Mouse (Mus musculus) MEL (cell line): ENCODE results near the gene Jarid2. TPM values are rescaled to one million over a fixed set of nuclear protein-coding genes. Genes with fewer than 3 reads are reported as not detected.

Source experiments
- DNase-seq: peaks from one replicate; pipeline ENCODE4 v3.0.0; 2011; ENCODE audit warnings: low read depth, low spot score
- H3K27ac ChIP-seq: 2 replicates; pipeline ENCODE4 v1.5.1; 2012; ENCODE audit warnings: low read depth, mild to moderate bottlenecking, control low read depth, low read length, moderate library complexity; ENCODE audit not compliant: control insufficient read depth
- H3K27me3 ChIP-seq, 2 experiments: fragments of 150-350 bp in 1 of 2; sonication (generic) in 1 of 2; 2 replicates each; pipeline ENCODE4 v1.6.1; 2012; ENCODE audit warnings: low read length in 2 of 2, mild to moderate bottlenecking in 2 of 2, improper control_type of control experiment in 1 of 2, moderate library complexity in 1 of 2; ENCODE audit not compliant: insufficient read depth in 2 of 2, control insufficient read depth in 1 of 2
- H3K36me3 ChIP-seq, 2 experiments: 2 replicates each; pipeline ENCODE4 v1.6.1; 2012 to 2014; ENCODE audit warnings: low read length in 2 of 2, improper control_type of control experiment in 1 of 2, inconsistent platforms in 1 of 2, mild to moderate bottlenecking in 1 of 2; ENCODE audit not compliant: insufficient read depth in 2 of 2, control insufficient read depth in 1 of 2
- H3K4me1 ChIP-seq, 2 experiments: fragments of 150-350 bp in 1 of 2; sonication (generic) in 1 of 2; 2 replicates each; pipeline ENCODE4 v1.6.1; 2012; ENCODE audit warnings: low read length in 2 of 2, improper control_type of control experiment in 1 of 2, mild to moderate bottlenecking in 1 of 2; ENCODE audit not compliant: insufficient read depth in 2 of 2, control insufficient read depth in 1 of 2
- H3K4me3 ChIP-seq, 2 experiments: fragments of 150-350 bp in 1 of 2; sonication (generic) in 1 of 2; 2 replicates each; pipeline ENCODE4 v1.5.1; 2012; ENCODE audit warnings: low read depth in 2 of 2, low read length in 2 of 2, mild to moderate bottlenecking in 2 of 2, moderate library complexity in 2 of 2, control low read depth in 1 of 2, improper control_type of control experiment in 1 of 2; ENCODE audit not compliant: control insufficient read depth in 1 of 2, insufficient read depth in 1 of 2
- H3K79me2 ChIP-seq: 2 replicates; pipeline ENCODE4 v1.6.1; 2012; ENCODE audit warnings: mild to moderate bottlenecking, low read length, moderate library complexity; ENCODE audit not compliant: control insufficient read depth, poor library complexity, insufficient read depth
- H3K9ac ChIP-seq: 2 replicates; pipeline ENCODE4 v1.6.1; 2012; ENCODE audit warnings: low read depth, mild to moderate bottlenecking, control low read depth, low read length, moderate library complexity; ENCODE audit not compliant: control insufficient read depth, poor library complexity, severe bottlenecking
- H3K9me3 ChIP-seq: fragments of 150-350 bp; sonication (generic); replicated peaks from 2 replicates; pipeline ENCODE4 v1.6.1; 2012; ENCODE audit warnings: mild to moderate bottlenecking, low read length, improper control_type of control experiment, moderate library complexity; ENCODE audit not compliant: insufficient read depth
- GATA1 ChIP-seq: IDR thresholded peaks from 2 replicates; pipeline ENCODE4 v1.6.1; 2011; ENCODE audit warnings: low read depth, low read length, improper control_type of control experiment
- polyA plus RNA-seq, 2 experiments: library from polyadenylated mRNA; stranded (reverse) in 1 of 2; unstranded in 1 of 2; fragments of >175 nt in 1 of 2; fragments of >200 nt in 1 of 2; gene quantifications; 2 replicates each; pipeline versions ENCODE4 v1.2.1 to v1.2.4; 2012; ENCODE audit warnings: low replicate concordance in 2 of 2, low read depth in 1 of 2; ENCODE audit not compliant: insufficient read length in 2 of 2, insufficient read depth in 1 of 2, missing spikeins in 1 of 2
- total RNA-seq: library from RNA; depleted of rRNA; stranded (reverse); fragments of 300-350 nt; gene quantifications from 2 replicates; pipeline ENCODE4 v1.2.3, GENCODE M21; 2012

Jarid2 gene
- total and polyA plus RNA-seq, 3 experiments = 5.4 to 76.5 (median 21.2) TPM

DNA sequence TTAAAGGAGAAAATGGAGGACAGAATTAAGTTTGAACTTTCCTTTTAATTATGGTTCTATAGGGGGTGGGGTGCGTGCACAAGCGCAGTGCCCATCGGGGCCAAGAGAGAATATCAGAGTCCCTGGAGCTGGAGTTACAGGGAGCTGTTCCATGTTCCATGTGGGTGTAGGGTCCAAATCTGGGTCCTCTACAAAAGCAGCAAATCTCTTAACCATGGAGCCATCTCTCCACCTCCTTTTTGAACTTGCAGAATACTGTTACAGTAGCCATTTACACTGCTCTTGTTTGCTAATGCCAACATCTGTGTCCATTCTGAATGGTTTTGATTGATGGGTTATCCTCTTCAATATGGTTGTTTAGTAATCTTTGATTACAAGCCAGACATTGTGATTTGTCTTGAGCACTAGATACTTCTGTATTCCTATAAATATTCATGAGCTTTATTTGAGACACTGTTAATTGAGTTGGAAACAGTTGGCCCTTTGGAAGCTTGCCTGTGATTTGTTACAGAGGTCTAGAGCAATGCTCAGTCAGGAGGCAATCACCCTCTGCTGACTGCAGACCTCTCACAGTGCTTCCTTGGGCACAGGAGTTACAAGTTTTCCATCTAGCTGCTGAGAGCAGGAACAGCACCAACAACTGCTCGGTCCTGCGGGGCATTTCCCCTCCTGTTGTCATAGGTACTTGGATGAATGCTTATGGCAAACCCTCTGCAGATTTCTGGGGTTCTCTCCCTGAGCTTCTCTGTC, 231.4 kb downstream of the Jarid2 start:
- H3K79me2 ChIP-seq = no peaks in the 10 kb centered on the region
- no peaks in the 10 kb centered on the region for H3K9me3 ChIP-seq
- no peak overlapping the region for H3K4me3 ChIP-seq
- H3K27me3 ChIP-seq = no peaks in the 10 kb centered on the region
- no peaks in the 10 kb centered on the region for H3K4me1 ChIP-seq
- H3K36me3 ChIP-seq = no peaks in the 10 kb centered on the region; a peak in 1 of 4 replicates
- no peak for DNase-seq
- no peak overlapping the region for H3K9ac ChIP-seq
- TF ChIP-seq GATA1 = no peak
- H3K27ac ChIP-seq = no peak overlapping the region
